Mouse (Mus musculus) bone marrow, adult 2 months (tissue): ENCODE data around the gene Abcb8.

ENCODE experiments used
- CTCF ChIP-seq: fragments of 200-500 bp; IDR thresholded peaks from 2 replicates; pipeline ENCODE4 v1.5.1; 2011; ENCODE audit warnings: low read length, control low read depth; ENCODE audit not compliant: control insufficient read depth, insufficient read depth
- POLR2A ChIP-seq: fragments of 200-500 bp; IDR thresholded peaks from 2 replicates; pipeline ENCODE4 v1.6.1; 2011; ENCODE audit warnings: low read depth, mild to moderate bottlenecking, control low read depth, low read length, borderline replicate concordance; ENCODE audit not compliant: control insufficient read depth

DNA sequence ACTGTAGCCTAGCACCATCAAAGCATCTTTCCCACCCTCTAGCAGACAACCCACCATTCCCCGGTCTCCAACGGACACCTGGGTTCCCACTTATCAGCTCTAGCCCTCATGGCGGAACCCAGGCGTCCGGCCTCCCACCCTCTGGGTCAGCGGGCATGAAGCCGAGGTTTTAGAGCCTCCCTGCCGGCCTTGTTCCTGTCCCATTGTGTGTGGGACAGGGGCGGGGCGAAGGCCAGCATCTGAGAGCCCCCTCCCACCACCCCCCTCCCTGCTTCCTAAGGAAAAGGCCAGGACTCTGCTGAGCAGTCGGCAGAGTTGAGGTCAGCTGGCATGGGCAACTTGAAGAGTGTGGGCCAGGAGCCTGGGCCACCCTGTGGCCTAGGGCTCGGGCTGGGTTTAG lies 29.0 kb upstream of the Abcb8 start, which contains the start of gene Nos3:
- TF ChIP-seq CTCF (no peak), POLR2A (no peak)
